In the genomic region with DNA sequence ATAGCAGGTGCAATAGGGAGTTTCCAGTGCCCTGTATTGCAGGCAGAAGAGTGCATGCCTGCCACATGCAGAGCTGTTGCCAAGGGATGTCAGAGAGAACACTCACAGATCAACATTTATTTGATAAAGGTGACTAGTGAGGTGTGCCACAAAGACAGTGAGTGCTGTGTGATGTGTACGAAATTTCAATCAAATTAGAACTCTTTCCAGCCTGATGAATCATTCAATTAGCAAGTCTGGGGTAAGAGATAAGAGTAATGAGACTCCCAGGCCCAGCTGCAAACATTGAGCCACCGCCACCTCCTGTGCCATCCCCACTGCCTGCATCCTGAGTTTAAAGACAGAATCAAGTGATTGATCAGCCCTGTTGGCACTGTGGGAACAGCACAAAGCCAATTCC, we compare ENCODE assay signal across 29 mouse cellular contexts. TPM values are rescaled to one million over a fixed set of nuclear protein-coding genes. Genes with fewer than 3 reads are reported as not detected.
"Had no signal": no experiment of that assay in that cellular context is flagged by ENCODE, and none has a peak within 500 bp of the region (broad histone marks: within the 10 kb centered on the region; RNA-seq: fewer than 3 reads in every experiment).

No protein-coding gene starts in this region.

- H3K27ac ChIP-seq: heart, adult 2 months; heart, embryonic 13.5 days; heart, embryonic 15.5 days; hindbrain, embryonic 14.5 days; hindbrain, postnatal 0 days; layer of hippocampus, adult 2 months; left cerebral cortex, adult 2 months; limb, embryonic 10.5 days; limb, embryonic 12.5 days had no signal

- H3K9ac ChIP-seq: heart, embryonic 13.5 days; heart, embryonic 15.5 days; hindbrain, embryonic 14.5 days; limb, embryonic 12.5 days had no signal

- H3K4me1 ChIP-seq: heart, embryonic 13.5 days; heart, embryonic 15.5 days; limb, embryonic 10.5 days; limb, embryonic 12.5 days had no signal

- H3K36me3 ChIP-seq: heart, embryonic 15.5 days had no signal

- H3K4me3 ChIP-seq: heart, adult 2 months; heart, embryonic 13.5 days; heart, embryonic 15.5 days; layer of hippocampus, adult 2 months; left cerebral cortex, adult 2 months; limb, embryonic 10.5 days; limb, embryonic 12.5 days had no signal

- ATAC-seq: hindbrain, postnatal 0 days; intestine, embryonic 16.5 days had no signal

- H3K9me3 ChIP-seq: heart, embryonic 13.5 days; heart, embryonic 15.5 days; limb, embryonic 10.5 days; limb, embryonic 12.5 days had no signal

- DNase-seq: gastrocnemius, postnatal 14 days; gastrocnemius, postnatal 36 days; heart, adult 11 months; heart, adult 2 months; heart, postnatal 14 days; heart, postnatal 36 days; kidney, adult 11 months; kidney, adult 2 months; kidney, adult 9 months; kidney, postnatal 10 days; kidney, postnatal 25 days; kidney, postnatal 4 days; liver had no signal

- H3K4me2 ChIP-seq: heart, embryonic 11.5 days; heart, embryonic 13.5 days; heart, embryonic 15.5 days; hindbrain, embryonic 14.5 days; limb, embryonic 12.5 days; liver, embryonic 11.5 days had no signal

- H3K27me3 ChIP-seq: heart, embryonic 13.5 days; heart, embryonic 15.5 days; limb, embryonic 12.5 days had no signal

RNA-seq across cellular contexts. Expression of gene Uts2r, which starts 32.7 kb away (rescaled TPM):
- total RNA-seq: hematopoietic stem cell, adult 5-6 weeks; left cerebral cortex, postnatal 14 days; left cerebral cortex, postnatal 36 days had no signal
- polyA plus RNA-seq: heart, embryonic 11.5 days; heart, embryonic 13.5 days; heart, embryonic 15.5 days; heart, postnatal 0 days; intestine, embryonic 14.5 days; intestine, embryonic 16.5 days; kidney, adult 2 months; liver, embryonic 11.5 days had no signal
